Mouse (Mus musculus) kidney, embryonic 15.5 days (tissue): ENCODE measurements around the gene Sox6. TPM values are rescaled to one million over a fixed set of nuclear protein-coding genes. Genes with fewer than 3 reads are reported as not detected.

Source experiments
- ATAC-seq: fragments of 200-750 bp; cut with Nextera tagmentation; replicated peaks from 2 replicates; pipeline ENCODE4 v1.8.0; 2017; ENCODE audit warnings: moderate TSS enrichment; ENCODE audit not compliant: low FRiP score
- H3K27ac ChIP-seq: fragments of 300-500 bp; sonication (generic); 2 replicates; pipeline ENCODE4 v1.5.1; 2015; ENCODE audit warnings: mild to moderate bottlenecking, inconsistent platforms
- H3K27me3 ChIP-seq: fragments of 300-500 bp; sonication (generic); 2 replicates; pipeline ENCODE4 v1.6.1; 2015; ENCODE audit warnings: inconsistent platforms
- H3K36me3 ChIP-seq: fragments of 300-500 bp; sonication (generic); 2 replicates; pipeline ENCODE4 v1.6.1; 2015; ENCODE audit warnings: inconsistent platforms
- H3K4me1 ChIP-seq: fragments of 300-500 bp; sonication (generic); 2 replicates; pipeline ENCODE4 v1.6.1; 2015; ENCODE audit warnings: inconsistent platforms
- H3K4me2 ChIP-seq: fragments of 300-500 bp; sonication (generic); 2 replicates; pipeline ENCODE4 v1.6.1; 2015; ENCODE audit warnings: moderate library complexity, mild to moderate bottlenecking, inconsistent platforms
- H3K4me3 ChIP-seq: fragments of 300-500 bp; sonication (generic); replicated peaks from 2 replicates; pipeline ENCODE4 v1.5.1; 2015; ENCODE audit warnings: mild to moderate bottlenecking, inconsistent platforms
- H3K9ac ChIP-seq: fragments of 300-500 bp; sonication (generic); 2 replicates; pipeline ENCODE4 v1.6.1; 2015; ENCODE audit warnings: mild to moderate bottlenecking, inconsistent platforms
- H3K9me3 ChIP-seq: fragments of 300-500 bp; sonication (generic); replicated peaks from 2 replicates; pipeline ENCODE4 v1.6.1; 2016; ENCODE audit warnings: inconsistent platforms
- WGBS: fragments of 180-500 bp; shearing (Covaris S2); methylation state at CpG from one replicate; pipeline ENCODE4 v1.1.7; 2015; ENCODE audit warnings: mixed read lengths; 5-methylcytosine and 5-hydroxymethylcytosine counted together
- polyA plus RNA-seq: library from polyadenylated mRNA; unstranded; fragments of >200 nt; fragmentation: Nextera tagmentation; extraction: Ambion mirVana; gene quantifications from 2 replicates; pipeline ENCODE4 v1.2.1, GENCODE M21; 2015

Sox6 gene
- polyA plus RNA-seq, 1 experiment from 2014 or later, result 20.2 TPM

GRCm38 (mm10) chr7:115564359-115565059 is 474.1 kb downstream of the Sox6 start:
- H3K4me1 ChIP-seq, result peaks cover 8% of the 10 kb centered on the region
- H3K4me2 ChIP-seq, result no peak overlapping the region
- no peak for ATAC-seq
- no peak overlapping the region for H3K9ac ChIP-seq
- H3K36me3 ChIP-seq, result no peaks in the 10 kb centered on the region
- H3K27ac ChIP-seq, result no peak overlapping the region
- H3K9me3 ChIP-seq, result no peaks in the 10 kb centered on the region
- no peak overlapping the region for H3K4me3 ChIP-seq
- H3K27me3 ChIP-seq, result peaks cover 8% of the 10 kb centered on the region; the same call in 1 of the 2 replicates
- WGBS, result 44% methylated on average over 6 of the region's 6 CpGs

- H3K4me2 ChIP-seq, result no peak overlapping the region
- H3K27me3 ChIP-seq, result no peaks in the 10 kb centered on the region
- 75% methylated on average over 3 of the region's 3 CpGs for WGBS
- H3K27ac ChIP-seq, result no peak overlapping the region
- no peak for ATAC-seq
- H3K4me1 ChIP-seq, result no peaks in the 10 kb centered on the region
- H3K9ac ChIP-seq, result no peak overlapping the region
- H3K9me3 ChIP-seq, result no peaks in the 10 kb centered on the region
- H3K4me3 ChIP-seq, result no peak overlapping the region
- no peaks in the 10 kb centered on the region for H3K36me3 ChIP-seq
These were observed 481.9 kb downstream of the Sox6 start for GRCm38 (mm10) chr7:115556677-115557076.

- Histone ChIP-seq H3K4me1 (no peaks in the 10 kb centered on the region), H3K27me3 (no peaks in the 10 kb centered on the region), H3K36me3 (no peaks in the 10 kb centered on the region), H3K4me3 (no peak overlapping the region), H3K9me3 (no peaks in the 10 kb centered on the region), H3K4me2 (no peak overlapping the region), H3K9ac (no peak overlapping the region), H3K27ac (no peak overlapping the region)
- no peak for ATAC-seq
- 72% methylated on average over 7 of the region's 7 CpGs for WGBS
These were observed 488.3 kb downstream of the Sox6 start for GRCm38 (mm10) chr7:115550197-115550804.

- Histone ChIP-seq H3K4me2 (no peak overlapping the region), H3K9ac (no peak overlapping the region), H3K36me3 (no peaks in the 10 kb centered on the region), H3K4me1 (no peaks in the 10 kb centered on the region), H3K27me3 (no peaks in the 10 kb centered on the region), H3K4me3 (no peak overlapping the region), H3K9me3 (no peaks in the 10 kb centered on the region), H3K27ac (no peak overlapping the region)
- 83% methylated on average over 4 of the region's 4 CpGs for whole genome bisulfite sequencing
- no peak for ATAC-seq
These were observed 488.9 kb downstream of the Sox6 start for GRCm38 (mm10) chr7:115549670-115550069.

- H3K27me3 ChIP-seq, result no peaks in the 10 kb centered on the region
- H3K9me3 ChIP-seq, result no peaks in the 10 kb centered on the region
- H3K36me3 ChIP-seq, result no peaks in the 10 kb centered on the region
- no peak for ATAC-seq
- WGBS, result 83% methylated on average over 4 of the region's 4 CpGs
- H3K27ac ChIP-seq, result no peak overlapping the region
- no peak overlapping the region for H3K4me3 ChIP-seq
- H3K9ac ChIP-seq, result no peak overlapping the region
- no peak overlapping the region for H3K4me2 ChIP-seq
- H3K4me1 ChIP-seq, result peaks cover 4% of the 10 kb centered on the region; the same call in 1 of the 2 replicates
These were observed 492.8 kb downstream of the Sox6 start for GRCm38 (mm10) chr7:115545585-115546374.

- 80% methylated on average over 4 of the region's 4 CpGs for WGBS
- H3K27ac ChIP-seq, result no peak overlapping the region
- H3K9ac ChIP-seq, result no peak overlapping the region
- no peaks in the 10 kb centered on the region for H3K9me3 ChIP-seq
- no peaks in the 10 kb centered on the region for H3K27me3 ChIP-seq
- no peak for ATAC-seq
- H3K4me2 ChIP-seq, result no peak overlapping the region
- H3K4me3 ChIP-seq, result no peak overlapping the region
- no peaks in the 10 kb centered on the region for H3K36me3 ChIP-seq
- H3K4me1 ChIP-seq, result peaks cover 4% of the 10 kb centered on the region; the same call in 1 of the 2 replicates
These were observed 495.0 kb downstream of the Sox6 start for GRCm38 (mm10) chr7:115543596-115543995.

- Histone ChIP-seq H3K27ac (no peak overlapping the region), H3K36me3 (no peaks in the 10 kb centered on the region), H3K4me3 (no peak overlapping the region), H3K9ac (no peak overlapping the region), H3K9me3 (no peaks in the 10 kb centered on the region), H3K4me1 (peaks cover 4% of the 10 kb centered on the region; the same call in 1 of the 2 replicates), H3K4me2 (no peak overlapping the region), H3K27me3 (no peaks in the 10 kb centered on the region)
- WGBS, result 21% methylated on average over 2 of the region's 2 CpGs
- ATAC-seq, result 0 out of 2 replicates have a peak, but pooled peaks have one; percentile 67
These were observed 498.3 kb downstream of the Sox6 start for GRCm38 (mm10) chr7:115540261-115540660.

- WGBS, result 73% methylated on average over 9 of the region's 9 CpGs
- H3K4me2 ChIP-seq, result no peak overlapping the region
- H3K4me1 ChIP-seq, result peaks cover 4% of the 10 kb centered on the region; the same call in 1 of the 2 replicates
- H3K27ac ChIP-seq, result no peak overlapping the region
- no peak overlapping the region for H3K9ac ChIP-seq
- H3K27me3 ChIP-seq, result no peaks in the 10 kb centered on the region
- ATAC-seq, result no peak
- H3K9me3 ChIP-seq, result no peaks in the 10 kb centered on the region
- H3K36me3 ChIP-seq, result no peaks in the 10 kb centered on the region
- H3K4me3 ChIP-seq, result no peak overlapping the region
These were observed 499.6 kb downstream of the Sox6 start for GRCm38 (mm10) chr7:115539003-115539402.

- 94% methylated on average over 3 of the region's 3 CpGs for WGBS
These were observed 501.0 kb downstream of the Sox6 start for GRCm38 (mm10) chr7:115537636-115538035.

GRCm38 (mm10) chr7:115536521-115536920 is 502.1 kb downstream of the Sox6 start:
- Histone ChIP-seq H3K36me3 (no peaks in the 10 kb centered on the region), H3K9me3 (no peaks in the 10 kb centered on the region), H3K4me1 (no peaks in the 10 kb centered on the region), H3K27ac (no peak overlapping the region), H3K4me2 (no peak overlapping the region), H3K27me3 (no peaks in the 10 kb centered on the region), H3K4me3 (no peak overlapping the region), H3K9ac (no peak overlapping the region)
- no peak for ATAC-seq
- WGBS, result 76% methylated on average over 3 of the region's 3 CpGs

More at GRCm38 (mm10) chr7:115537636-115538035, 501.0 kb downstream of the Sox6 start:
- H3K36me3 ChIP-seq, result no peaks in the 10 kb centered on the region
- no peak overlapping the region for H3K27ac ChIP-seq
- peaks cover 4% of the 10 kb centered on the region; the same call in 1 of the 2 replicates for H3K4me1 ChIP-seq
- H3K9me3 ChIP-seq, result no peaks in the 10 kb centered on the region
- no peaks in the 10 kb centered on the region for H3K27me3 ChIP-seq
- H3K9ac ChIP-seq, result no peak overlapping the region
- no peak overlapping the region for H3K4me3 ChIP-seq
- ATAC-seq, result no peak
- no peak overlapping the region for H3K4me2 ChIP-seq

- Histone ChIP-seq H3K27ac (no peak overlapping the region), H3K4me1 (no peaks in the 10 kb centered on the region), H3K4me3 (no peak overlapping the region), H3K9ac (no peak overlapping the region), H3K27me3 (no peaks in the 10 kb centered on the region), H3K4me2 (no peak overlapping the region), H3K36me3 (no peaks in the 10 kb centered on the region), H3K9me3 (no peaks in the 10 kb centered on the region)
- 68% methylated on average over 1 of the region's 1 CpGs for WGBS
- no peak for ATAC-seq
These were observed 506.7 kb downstream of the Sox6 start for GRCm38 (mm10) chr7:115531875-115532274.

- H3K4me1 ChIP-seq, result no peaks in the 10 kb centered on the region
- H3K4me3 ChIP-seq, result no peak overlapping the region
- WGBS, result 66% methylated on average over 2 of the region's 2 CpGs
- no peak overlapping the region for H3K27ac ChIP-seq
- H3K9ac ChIP-seq, result no peak overlapping the region
- no peaks in the 10 kb centered on the region for H3K9me3 ChIP-seq
- ATAC-seq, result no peak
- H3K4me2 ChIP-seq, result no peak overlapping the region
- H3K27me3 ChIP-seq, result no peaks in the 10 kb centered on the region
- no peaks in the 10 kb centered on the region for H3K36me3 ChIP-seq
These were observed 507.4 kb downstream of the Sox6 start for GRCm38 (mm10) chr7:115531217-115531616.
